Mouse (Mus musculus) left cerebral cortex, adult 6 months (tissue): Measurements from ENCODE around the gene Rtkn2. TPM values are rescaled to one million over a fixed set of nuclear protein-coding genes. Genes with fewer than 3 reads are reported as not detected.

Source experiments
- long read RNA-seq, 2 experiments: library from polyadenylated mRNA; unstranded; transcript quantifications; one replicate each; pipeline ENCODE4 v2.0.0; 2019 to 2020
- polyA plus RNA-seq: library from polyadenylated mRNA; unstranded; fragments of <200 nt; fragmentation: Nextera tagmentation; gene quantifications from 2 replicates; pipeline ENCODE4 v1.2.3, GENCODE M21; 2021

Rtkn2 gene
- polyA plus RNA-seq = 1.8 and 2.1 TPM in 2 replicates
- long read RNA-seq, experiment 1, partial matches to known transcripts = 4 of 15 reads
- long read RNA-seq, experiment 1, other reads (novel, unspliced or antisense) = 4 of 15 reads
- long read RNA-seq, experiment 2, partial matches to known transcripts = 0 of 4 reads
- long read RNA-seq, experiment 2, other reads (novel, unspliced or antisense) = 2 of 4 reads

GRCm38 (mm10) chr10:67979401-67980157, at the start of gene Rtkn2:
Rtkn2 (plus strand) TSS chr10:67979570.

Other genes starting within 250 kb of the Rtkn2 start
- 89.1 and 149 TPM in 2 replicates for gene Zfp365, start 66.9 kb upstream of the Rtkn2 start, polyA plus RNA-seq